Mouse (Mus musculus) intestine, embryonic 14.5 days (tissue): Measurements from ENCODE around the gene Kif20b. TPM values are rescaled to one million over a fixed set of nuclear protein-coding genes. Genes with fewer than 3 reads are reported as not detected.

Experiments
- ATAC-seq: fragments of 200-750 bp; cut with Nextera tagmentation; replicated peaks from 2 replicates; pipeline ENCODE4 v1.8.0; 2017; ENCODE audit warnings: low read depth, moderate number of reproducible peaks, moderate TSS enrichment, moderate library complexity; ENCODE audit not compliant: low FRiP score, low TSS enrichment
- DNase-seq: peaks from one replicate; pipeline ENCODE4 v3.0.0-alpha.2; 2018; ENCODE audit warnings: low spot score
- H3K27ac ChIP-seq: fragments of 300-500 bp; sonication (generic); 2 replicates; pipeline ENCODE4 v1.5.1; 2014; ENCODE audit warnings: low read depth, mild to moderate bottlenecking, control low read depth
- H3K27me3 ChIP-seq: fragments of 300-500 bp; sonication (generic); replicated peaks from 2 replicates; pipeline ENCODE4 v1.6.1; 2014; ENCODE audit warnings: low read length, control low read depth; ENCODE audit not compliant: control insufficient read depth, insufficient read depth
- H3K36me3 ChIP-seq: fragments of 300-500 bp; sonication (generic); 2 replicates; pipeline ENCODE4 v1.6.1; 2014; ENCODE audit warnings: low read length, control low read depth; ENCODE audit not compliant: control insufficient read depth, insufficient read depth
- H3K4me1 ChIP-seq: fragments of 300-500 bp; sonication (generic); replicated peaks from 2 replicates; pipeline ENCODE4 v1.6.1; 2014; ENCODE audit warnings: low read length, control low read depth, mixed read lengths; ENCODE audit not compliant: control insufficient read depth, insufficient read depth
- H3K4me2 ChIP-seq: fragments of 300-500 bp; sonication (generic); 2 replicates; pipeline ENCODE4 v1.6.1; 2014; ENCODE audit warnings: low read length
- H3K4me3 ChIP-seq: fragments of 300-500 bp; sonication (generic); 2 replicates; pipeline ENCODE4 v1.5.1; 2014; ENCODE audit warnings: low read depth, low read length, control low read depth, mixed read lengths
- H3K9ac ChIP-seq: fragments of 300-500 bp; sonication (generic); 2 replicates; pipeline ENCODE4 v1.6.1; 2014; ENCODE audit warnings: mild to moderate bottlenecking, low read length
- H3K9me3 ChIP-seq: fragments of 300-500 bp; sonication (generic); 2 replicates; pipeline ENCODE4 v1.6.1; 2016; ENCODE audit warnings: low read length, control low read depth; ENCODE audit not compliant: control insufficient read depth
- WGBS: fragments of 180-500 bp; shearing (Covaris S2); extraction: QIAGEN DNeasy Blood & Tissue Kit; methylation state at CpG from one replicate; pipeline ENCODE4 v1.1.7; 2014; 5-methylcytosine and 5-hydroxymethylcytosine counted together
- microRNA counts: library from miRNA; unstranded; fragments of <30 nt; microRNA quantifications from one replicate; lab custom pipeline; 2016
- microRNA-seq: library from miRNA; unstranded; fragments of <30 nt; microRNA quantifications from one replicate; pipeline ENCODE4, GENCODE M21; 2016
- polyA plus RNA-seq: library from polyadenylated mRNA; unstranded; fragments of >200 nt; fragmentation: Nextera tagmentation; extraction: Ambion mirVana; gene quantifications from 2 replicates; pipeline ENCODE4 v1.2.1, GENCODE M21; 2014

Kif20b gene
- polyA plus RNA-seq, 1 experiment from 2014 or later: 56.9 TPM

DNA sequence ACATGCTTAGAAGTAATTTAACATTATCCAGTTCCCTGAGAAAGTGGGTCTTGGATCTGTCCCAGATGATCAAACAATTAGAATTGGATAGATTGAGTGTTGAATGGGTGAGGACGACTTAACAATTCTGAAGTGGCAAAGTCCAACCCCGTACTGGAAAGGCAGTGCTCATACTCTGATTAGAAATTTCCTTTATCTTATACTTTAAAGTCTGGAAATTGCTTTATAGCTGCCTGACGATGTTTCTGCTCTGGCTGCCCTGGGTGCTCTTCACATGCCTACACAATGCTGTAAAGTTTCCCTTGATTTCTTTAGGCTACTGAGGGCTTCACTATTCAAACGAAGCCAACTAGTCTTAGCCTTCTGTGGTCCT lies 96.0 kb downstream of the Kif20b start:
- 50% methylated on average over 4 of the region's 4 CpGs for WGBS
- Histone ChIP-seq H3K9me3 (no peaks in the 10 kb centered on the region), H3K27ac (no peak overlapping the region), H3K4me2 (no peak overlapping the region), H3K27me3 (no peaks in the 10 kb centered on the region), H3K9ac (no peak overlapping the region), H3K4me3 (no peak overlapping the region), H3K36me3 (no peaks in the 10 kb centered on the region), H3K4me1 (no peaks in the 10 kb centered on the region)
- DNase-seq (no peak), ATAC-seq (no peak)

MicroRNAs encoded within 50 kb of the gene (microRNA counts, 519-probe panel; counts per million panel counts)
- not detected for microRNA mmu-miR-1950 (lab: Ali Mortazavi, UCI)

Small RNAs within 50 kb of the gene (microRNA-seq; reads per million reads assigned to microRNA genes)
- gene Mir1950: 0.42 reads per million

Other genes with a start within 250 kb of the Kif20b start
- gene Slc16a12, start 175.1 kb upstream of the Kif20b start, polyA plus RNA-seq: 3.9 and 5.1 TPM in 2 replicates
- 9.3 and 10.6 TPM in 2 replicates for gene Pank1, start 42.9 kb upstream of the Kif20b start, polyA plus RNA-seq